Mouse (Mus musculus): ENCODE data around the gene Mmp3.

- TF ChIP-seq POLR2A (IDR thresholded peaks at IDR 0.05; ENCODE audit: low read depth, low read length) = no peak
- no peak for TF ChIP-seq CTCF (IDR thresholded peaks at IDR 0.05; ENCODE audit: borderline replicate concordance, insufficient read depth, low read length)
Observed at GRCm38 (mm10) chr9:7502051-7502450, 56.4 kb downstream of the Mmp3 start, which contains the start of gene Mmp10.

Measured in embryonic fibroblast, embryonic 13.5 days (primary cell).